Mouse (Mus musculus) forebrain, embryonic 12.5 days (tissue): ENCODE data around the gene Pafah1b2. TPM values are rescaled to one million over a fixed set of nuclear protein-coding genes. Genes with fewer than 3 reads are reported as not detected.

ENCODE experiments used
- ATAC-seq: fragments of 200-750 bp; cut with Nextera tagmentation; 2 replicates; pipeline ENCODE4 v1.8.0; 2017; ENCODE audit warnings: moderate TSS enrichment; ENCODE audit not compliant: low FRiP score
- H3K27ac ChIP-seq: fragments of 300-500 bp; sonication (generic); 2 replicates; pipeline ENCODE4 v1.5.1; 2016; ENCODE audit warnings: mild to moderate bottlenecking
- H3K27me3 ChIP-seq: fragments of 300-500 bp; sonication (generic); 2 replicates; pipeline ENCODE4 v1.6.1; 2016; ENCODE audit warnings: mild to moderate bottlenecking
- H3K36me3 ChIP-seq: fragments of 300-500 bp; sonication (generic); replicated peaks from 2 replicates; pipeline ENCODE4 v1.6.1; 2016; ENCODE audit warnings: mild to moderate bottlenecking
- H3K4me1 ChIP-seq: fragments of 300-500 bp; sonication (generic); 2 replicates; pipeline ENCODE4 v1.6.1; 2016
- H3K4me2 ChIP-seq: fragments of 300-500 bp; sonication (generic); 2 replicates; pipeline ENCODE4 v1.6.1; 2016; ENCODE audit warnings: mild to moderate bottlenecking, moderate library complexity
- H3K4me3 ChIP-seq: fragments of 300-500 bp; sonication (generic); replicated peaks from 2 replicates; pipeline ENCODE4 v1.5.1; 2016; ENCODE audit warnings: mild to moderate bottlenecking
- H3K9ac ChIP-seq: fragments of 300-500 bp; sonication (generic); 2 replicates; pipeline ENCODE4 v1.6.1; 2016; ENCODE audit warnings: mild to moderate bottlenecking
- H3K9me3 ChIP-seq: fragments of 300-500 bp; sonication (generic); 2 replicates; pipeline ENCODE4 v1.6.1; 2016
- WGBS: fragments of 180-500 bp; shearing (Covaris S2); methylation state at CpG from one replicate; pipeline ENCODE4 v1.1.7; 2016; 5-methylcytosine and 5-hydroxymethylcytosine counted together
- microRNA-seq: library from miRNA; unstranded; fragments of <30 nt; microRNA quantifications from one replicate; pipeline ENCODE4, GENCODE M21; 2017
- polyA plus RNA-seq: library from polyadenylated mRNA; unstranded; fragments of >200 nt; fragmentation: Nextera tagmentation; extraction: Ambion mirVana; gene quantifications from 2 replicates; pipeline ENCODE4 v1.2.1, GENCODE M21; 2016

Pafah1b2 gene
- polyA plus RNA-seq, 1 experiment from 2014 or later, result 298 TPM

- Histone ChIP-seq H3K4me2 (no peak overlapping the region), H3K36me3 (peaks cover 36% of the 10 kb centered on the region), H3K4me3 (no peak overlapping the region), H3K9me3 (no peaks in the 10 kb centered on the region), H3K9ac (no peak overlapping the region), H3K27ac (no peak overlapping the region), H3K4me1 (peaks cover 7% of the 10 kb centered on the region), H3K27me3 (peaks cover 14% of the 10 kb centered on the region; the same call in 1 of the 2 replicates)
- 89% methylated on average over 11 of the region's 11 CpGs for WGBS
- no peak for ATAC-seq
Observed at GRCm38 (mm10) chr9:45932571-45933415, 79.7 kb downstream of the Pafah1b2 start.

- H3K4me1 ChIP-seq, result peaks cover 7% of the 10 kb centered on the region
- 61% methylated on average over 1 of the region's 1 CpGs for WGBS
- ATAC-seq, result no peak
- H3K4me2 ChIP-seq, result no peak overlapping the region
- H3K4me3 ChIP-seq, result no peak overlapping the region
- peaks cover 45% of the 10 kb centered on the region for H3K36me3 ChIP-seq
- H3K27me3 ChIP-seq, result peaks cover 14% of the 10 kb centered on the region; the same call in 1 of the 2 replicates
- no peak overlapping the region for H3K9ac ChIP-seq
- H3K9me3 ChIP-seq, result no peaks in the 10 kb centered on the region
- no peak overlapping the region for H3K27ac ChIP-seq
Observed at GRCm38 (mm10) chr9:45931958-45932357, 80.5 kb downstream of the Pafah1b2 start.

- 90% methylated on average over 5 of the region's 5 CpGs for WGBS
- H3K4me2 ChIP-seq, result no peak overlapping the region
- no peak overlapping the region for H3K27ac ChIP-seq
- H3K9me3 ChIP-seq, result no peaks in the 10 kb centered on the region
- no peaks in the 10 kb centered on the region for H3K4me1 ChIP-seq
- ATAC-seq, result no peak
- peaks cover 58% of the 10 kb centered on the region for H3K36me3 ChIP-seq
- no peak overlapping the region for H3K4me3 ChIP-seq
- H3K27me3 ChIP-seq, result no peaks in the 10 kb centered on the region
- no peak overlapping the region for H3K9ac ChIP-seq
Observed at GRCm38 (mm10) chr9:45929285-45929684, 83.2 kb downstream of the Pafah1b2 start.

DNA sequence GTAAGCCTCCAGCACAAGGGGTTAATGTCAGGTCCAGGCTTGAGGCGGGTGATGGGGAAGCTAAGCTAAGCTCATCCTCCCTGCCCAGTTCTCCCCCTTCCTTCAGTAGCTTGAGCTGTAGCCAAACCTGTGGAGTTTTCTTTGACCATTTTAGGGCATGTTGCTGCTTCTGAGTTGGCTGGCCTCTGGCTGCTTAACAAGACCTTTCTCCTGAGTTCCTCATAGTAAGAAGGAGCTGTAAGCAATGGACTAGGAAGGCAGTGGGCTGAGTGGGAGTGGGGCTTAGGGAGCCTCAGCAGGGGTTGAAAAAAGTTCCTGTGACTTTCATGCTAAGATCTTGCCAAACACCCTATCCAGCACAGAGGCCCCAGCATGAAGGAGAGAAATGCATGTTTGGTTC lies 92.6 kb downstream of the Pafah1b2 start:
- Histone ChIP-seq H3K4me2 (no peak overlapping the region), H3K27me3 (no peaks in the 10 kb centered on the region), H3K36me3 (peaks cover 66% of the 10 kb centered on the region), H3K9me3 (no peaks in the 10 kb centered on the region), H3K4me1 (no peaks in the 10 kb centered on the region), H3K9ac (no peak overlapping the region), H3K27ac (no peak overlapping the region), H3K4me3 (no peak overlapping the region)
- WGBS, result 68% methylated on average over 1 of the region's 1 CpGs
- no peak for ATAC-seq

GRCm38 (mm10) chr9:45917041-45917934 lies 95.2 kb downstream of the Pafah1b2 start:
- 90% methylated on average over 5 of the region's 5 CpGs for WGBS

GRCm38 (mm10) chr9:45915659-45916058 lies 96.8 kb downstream of the Pafah1b2 start:
- WGBS, result 95% methylated on average over 2 of the region's 2 CpGs
- no peak overlapping the region for H3K9ac ChIP-seq
- H3K27me3 ChIP-seq, result no peaks in the 10 kb centered on the region
- H3K9me3 ChIP-seq, result no peaks in the 10 kb centered on the region
- H3K4me3 ChIP-seq, result no peak overlapping the region
- H3K27ac ChIP-seq, result no peak overlapping the region
- peaks cover 84% of the 10 kb centered on the region for H3K36me3 ChIP-seq
- ATAC-seq, result no peak
- H3K4me1 ChIP-seq, result no peaks in the 10 kb centered on the region
- H3K4me2 ChIP-seq, result no peak overlapping the region

More at GRCm38 (mm10) chr9:45917041-45917934, 95.2 kb downstream of the Pafah1b2 start:
- H3K27me3 ChIP-seq, result no peaks in the 10 kb centered on the region
- no peaks in the 10 kb centered on the region for H3K9me3 ChIP-seq
- peaks cover 82% of the 10 kb centered on the region for H3K36me3 ChIP-seq
- no peak overlapping the region for H3K4me2 ChIP-seq
- ATAC-seq, result no peak
- H3K9ac ChIP-seq, result no peak overlapping the region
- no peak overlapping the region for H3K27ac ChIP-seq
- no peaks in the 10 kb centered on the region for H3K4me1 ChIP-seq
- no peak overlapping the region for H3K4me3 ChIP-seq

Small RNAs within 50 kb of the gene (microRNA-seq; reads per million reads assigned to microRNA genes)
- gene Mir7087, result not detected

Other genes with a start within 250 kb of the Pafah1b2 start
- gene Cep164, start 184.0 kb downstream of the Pafah1b2 start, polyA plus RNA-seq, result 16.3 and 17.7 TPM in 2 replicates
- gene Bace1, start 174.1 kb downstream of the Pafah1b2 start, polyA plus RNA-seq, result 35.4 and 36.5 TPM in 2 replicates
- gene Pcsk7, start 106.2 kb downstream of the Pafah1b2 start, polyA plus RNA-seq, result 21.7 TPM in 2 replicates
- 92.3 and 96.8 TPM in 2 replicates for gene Rnf214, start 105.8 kb downstream of the Pafah1b2 start, polyA plus RNA-seq
- gene Tagln, start 76.6 kb downstream of the Pafah1b2 start, polyA plus RNA-seq, result 10.4 and 16.7 TPM in 2 replicates
- gene Sidt2, start 57.4 kb downstream of the Pafah1b2 start, polyA plus RNA-seq, result 26.8 and 30.7 TPM in 2 replicates
- 5.9 and 9.8 TPM in 2 replicates for gene Sik3, start 130 bp upstream of the Pafah1b2 start, polyA plus RNA-seq
- 1.1 and 1.6 TPM in 2 replicates for gene Apoa1, start 215.9 kb upstream of the Pafah1b2 start, polyA plus RNA-seq
- not detected in 2 replicates for gene Apoc3, start 222.9 kb upstream of the Pafah1b2 start, polyA plus RNA-seq
- not detected in 2 replicates for gene Apoa4, start 228.0 kb upstream of the Pafah1b2 start, polyA plus RNA-seq